Mouse (Mus musculus): Measurements from ENCODE around the gene Phb. TPM values are rescaled to one million over a fixed set of nuclear protein-coding genes. Genes with fewer than 3 reads are reported as not detected.

Phb gene
- total and polyA plus RNA-seq, 2 experiments from 2014 or later: 132 to 207 TPM

DNA sequence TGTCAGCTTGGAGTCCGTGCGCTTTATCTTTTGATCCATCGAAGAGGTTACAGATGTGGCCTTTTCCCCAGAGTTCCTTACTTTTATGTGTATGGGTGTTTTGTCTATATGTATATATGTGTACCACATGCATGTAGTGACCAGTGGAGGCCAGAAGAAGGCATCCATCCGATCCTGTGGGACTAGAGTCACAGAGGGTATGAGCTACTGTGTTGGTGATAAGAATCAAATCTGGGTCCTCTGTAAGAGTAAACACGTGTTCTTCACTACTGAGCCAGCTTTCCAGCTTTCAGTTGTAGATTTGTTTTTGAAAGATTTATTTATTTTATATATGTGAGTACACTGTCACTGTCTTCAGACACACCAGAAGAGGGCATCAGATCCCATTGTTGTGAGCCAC lies 61.2 kb downstream of the Phb start:
- Histone ChIP-seq H3K27me3 (ENCODE audit: insufficient read depth, low read length) (no peaks in the 10 kb centered on the region), H3K4me2 (ENCODE audit: low read depth, low read length, poor library complexity, severe bottlenecking) (no peak overlapping the region), H3K27ac (ENCODE audit: low read depth, low read length) (no peak overlapping the region), H3K4me3 (ENCODE audit: low read depth, low read length) (no peak overlapping the region), H3K36me3 (ENCODE audit: insufficient read depth, low read length) (no peaks in the 10 kb centered on the region), H3K9ac (replicated peaks; ENCODE audit: low read length, poor library complexity, severe bottlenecking) (no peak overlapping the region), H3K9me3 (ENCODE audit: low read length) (no peaks in the 10 kb centered on the region), H3K4me1 (ENCODE audit: insufficient read depth, low read length) (no peaks in the 10 kb centered on the region)
- ATAC-seq (ENCODE audit: low FRiP score): no peak
- no peak for TF ChIP-seq CTCF (IDR thresholded peaks at IDR 0.05)
- 93% methylated on average over 5 of the region's 5 CpGs for WGBS
- no peak for DNase-seq (ENCODE audit: low spot score)

DNA sequence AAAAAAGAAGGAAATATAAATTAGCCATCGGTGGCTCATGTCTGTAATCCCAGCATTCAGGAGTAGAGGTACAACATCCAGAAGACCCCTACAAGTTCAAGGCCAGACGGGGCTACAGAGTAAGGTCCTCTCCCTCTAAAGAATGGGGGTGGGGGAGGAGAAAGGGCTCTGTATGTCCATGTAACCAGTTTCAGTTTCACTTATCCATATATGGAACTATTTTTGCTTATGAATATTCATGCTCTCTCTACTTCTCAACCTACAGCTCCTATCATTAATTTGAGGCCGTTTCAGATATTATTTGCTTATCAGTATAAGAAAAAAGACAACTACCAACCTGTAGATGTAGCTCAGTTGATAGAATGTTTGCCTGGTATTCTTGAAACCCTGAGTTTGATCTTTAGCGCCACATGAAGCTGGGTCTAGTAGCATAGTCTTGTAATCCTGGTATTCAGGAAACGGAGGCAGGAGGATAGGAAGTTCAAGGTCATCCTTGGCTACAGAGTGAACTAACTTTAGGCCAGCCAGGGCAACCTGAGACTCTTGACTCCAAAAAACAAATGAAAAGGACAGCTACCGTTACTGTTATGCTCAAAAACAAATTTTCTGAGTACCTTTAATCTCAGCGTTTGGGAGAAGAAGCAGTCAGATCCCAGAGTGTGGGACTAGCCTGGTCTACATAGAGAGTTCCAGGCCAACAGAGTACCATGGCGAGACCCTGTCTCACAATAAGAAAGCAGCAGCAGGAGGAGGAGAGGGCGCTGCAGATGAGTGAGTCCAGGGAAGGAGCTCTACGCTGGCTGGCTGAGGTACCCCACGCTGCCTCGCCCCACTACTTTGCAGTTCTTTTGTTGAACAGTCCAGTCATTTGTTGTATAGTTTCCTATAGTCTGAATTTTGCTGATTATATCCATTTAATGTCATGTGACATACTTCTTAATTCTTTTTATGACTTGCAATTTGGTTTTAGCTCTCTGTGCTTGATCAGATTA lies 62.5 kb downstream of the Phb start:
- no peak for DNase-seq (ENCODE audit: low spot score)
- Histone ChIP-seq H3K4me2 (ENCODE audit: low read depth, low read length, poor library complexity, severe bottlenecking) (no peak overlapping the region), H3K4me1 (ENCODE audit: insufficient read depth, low read length) (no peaks in the 10 kb centered on the region), H3K9ac (replicated peaks; ENCODE audit: low read length, poor library complexity, severe bottlenecking) (no peak overlapping the region), H3K36me3 (ENCODE audit: insufficient read depth, low read length) (no peaks in the 10 kb centered on the region), H3K4me3 (ENCODE audit: low read depth, low read length) (no peak overlapping the region), H3K27ac (ENCODE audit: low read depth, low read length) (no peak overlapping the region), H3K27me3 (ENCODE audit: insufficient read depth, low read length) (no peaks in the 10 kb centered on the region), H3K9me3 (ENCODE audit: low read length) (no peaks in the 10 kb centered on the region)
- WGBS: 80% methylated on average over 12 of the region's 12 CpGs
- no peak for ATAC-seq (ENCODE audit: low FRiP score)
- TF ChIP-seq CTCF (IDR thresholded peaks at IDR 0.05): no peak

Other genes with a start within 250 kb of the Phb start
- gene Nxph3, start 152.4 kb upstream of the Phb start, total RNA-seq (2014; rRNA removed): 22.3 and 22.8 TPM in 2 replicates
- gene Nxph3, start 152.4 kb upstream of the Phb start, polyA plus RNA-seq (2015; fragmentation: Nextera tagmentation; extraction: Ambion mirVana): 5.1 and 5.6 TPM in 2 replicates
- 11.1 and 16.9 TPM in 2 replicates for gene Ngfr, start 79.2 kb upstream of the Phb start, total RNA-seq (2014; rRNA removed)
- 5.1 and 5.2 TPM in 2 replicates for gene Ngfr, start 79.2 kb upstream of the Phb start, polyA plus RNA-seq (2015; fragmentation: Nextera tagmentation; extraction: Ambion mirVana)
- 25.3 and 25.7 TPM in 2 replicates for gene Zfp652, start 45.7 kb downstream of the Phb start, total RNA-seq (2014; rRNA removed)
- 12.6 and 13.2 TPM in 2 replicates for gene Zfp652, start 45.7 kb downstream of the Phb start, polyA plus RNA-seq (2015; fragmentation: Nextera tagmentation; extraction: Ambion mirVana)
- 0.66 and 2.1 TPM in 2 replicates for gene B130006D01Rik, start 56.6 kb downstream of the Phb start, total RNA-seq (2014; rRNA removed)
- 0.32 and 0.51 TPM in 2 replicates for gene B130006D01Rik, start 56.6 kb downstream of the Phb start, polyA plus RNA-seq (2015; fragmentation: Nextera tagmentation; extraction: Ambion mirVana)
- gene Phospho1, start 157.5 kb downstream of the Phb start, total RNA-seq (2014; rRNA removed): 0.85 and 2.1 TPM in 2 replicates
- gene Phospho1, start 157.5 kb downstream of the Phb start, polyA plus RNA-seq (2015; fragmentation: Nextera tagmentation; extraction: Ambion mirVana): not detected in 2 replicates
- 2.9 and 3.3 TPM in 2 replicates for gene Gngt2, start 170.3 kb downstream of the Phb start, total RNA-seq (2014; rRNA removed)
- 2.4 TPM in 2 replicates for gene Gngt2, start 170.3 kb downstream of the Phb start, polyA plus RNA-seq (2015; fragmentation: Nextera tagmentation; extraction: Ambion mirVana)
- gene Abi3, start 175.5 kb downstream of the Phb start, total RNA-seq (2014; rRNA removed): 1.0 and 1.1 TPM in 2 replicates
- 1.5 TPM in 2 replicates for gene Abi3, start 175.5 kb downstream of the Phb start, polyA plus RNA-seq (2015; fragmentation: Nextera tagmentation; extraction: Ambion mirVana)
- not detected in 2 replicates for gene B4galnt2, start 247.9 kb downstream of the Phb start, total RNA-seq (2014; rRNA removed)
- not detected in 2 replicates for gene B4galnt2, start 247.9 kb downstream of the Phb start, polyA plus RNA-seq (2015; fragmentation: Nextera tagmentation; extraction: Ambion mirVana)

Data from midbrain, postnatal 0 days (tissue).